Mouse (Mus musculus): ENCODE data around the gene Bmp2k. TPM values are rescaled to one million over a fixed set of nuclear protein-coding genes. Genes with fewer than 3 reads are reported as not detected.
A peak's percentile ranks its signal among the peaks of the same experiment; 100 is the strongest.

Bmp2k gene
- polyA plus RNA-seq, 1 experiment from 2014 or later, result 12.3 TPM

GRCm38 (mm10) chr5:97083701-97084100 lies 86.2 kb downstream of the Bmp2k start:
- Histone ChIP-seq H3K36me3 (peaks cover 21% of the 10 kb centered on the region), H3K27ac (no peak overlapping the region), H3K4me1 (peaks cover 21% of the 10 kb centered on the region), H3K27me3 (ENCODE audit: insufficient read depth, poor library complexity, severe bottlenecking) (no peaks in the 10 kb centered on the region), H3K9me3 (no peaks in the 10 kb centered on the region), H3K4me3 (no peak overlapping the region)
- 84% methylated on average over 6 of the region's 6 CpGs for WGBS
- DNase-seq (ENCODE audit: low spot score), result no peak

GRCm38 (mm10) chr5:97084541-97084940 lies 87.1 kb downstream of the Bmp2k start:
- no peak for DNase-seq (ENCODE audit: low spot score)
- Histone ChIP-seq H3K27ac (no peak overlapping the region), H3K27me3 (ENCODE audit: insufficient read depth, poor library complexity, severe bottlenecking) (no peaks in the 10 kb centered on the region), H3K36me3 (peaks cover 21% of the 10 kb centered on the region), H3K9me3 (no peaks in the 10 kb centered on the region), H3K4me1 (peaks cover 15% of the 10 kb centered on the region), H3K4me3 (no peak overlapping the region)
- 87% methylated on average over 4 of the region's 4 CpGs for WGBS

- DNase-seq (ENCODE audit: low spot score), result no peak
- no peak overlapping the region for H3K27ac ChIP-seq
- H3K9me3 ChIP-seq, result no peaks in the 10 kb centered on the region
- no peaks in the 10 kb centered on the region for H3K27me3 ChIP-seq (ENCODE audit: insufficient read depth, poor library complexity, severe bottlenecking)
- H3K4me1 ChIP-seq, result peaks cover 10% of the 10 kb centered on the region; the same call in 1 of the 2 replicates
- no peak overlapping the region for H3K4me3 ChIP-seq
- H3K36me3 ChIP-seq, result peaks cover 21% of the 10 kb centered on the region
- WGBS, result 88% methylated on average over 6 of the region's 6 CpGs
Measured at GRCm38 (mm10) chr5:97085071-97085470, 87.6 kb downstream of the Bmp2k start.

- H3K4me3 ChIP-seq, result no peak overlapping the region
- H3K4me1 ChIP-seq, result 0 out of 2 replicates have a peak, but pooled peaks cover 3% of the 10 kb centered on the region
- H3K27ac ChIP-seq, result 0 out of 2 replicates have a peak overlapping the region, but pooled peaks have one; percentile 3
- H3K27me3 ChIP-seq (ENCODE audit: insufficient read depth, poor library complexity, severe bottlenecking), result no peaks in the 10 kb centered on the region
- no peak for DNase-seq (ENCODE audit: low spot score)
- WGBS, result 80% methylated on average over 24 of the region's 24 CpGs
- H3K9me3 ChIP-seq, result no peaks in the 10 kb centered on the region
- H3K36me3 ChIP-seq, result peaks cover 21% of the 10 kb centered on the region
Measured at GRCm38 (mm10) chr5:97087030-97087630, 89.6 kb downstream of the Bmp2k start.

- no peak overlapping the region for H3K27ac ChIP-seq
- H3K4me3 ChIP-seq, result no peak overlapping the region
- H3K27me3 ChIP-seq (ENCODE audit: insufficient read depth, poor library complexity, severe bottlenecking), result no peaks in the 10 kb centered on the region
- 93% methylated on average over 16 of the region's 16 CpGs for WGBS
- H3K36me3 ChIP-seq, result peaks cover 21% of the 10 kb centered on the region
- DNase-seq (ENCODE audit: low spot score), result no peak
- 0 out of 2 replicates have a peak, but pooled peaks cover 3% of the 10 kb centered on the region for H3K4me1 ChIP-seq
- H3K9me3 ChIP-seq, result no peaks in the 10 kb centered on the region
Measured at GRCm38 (mm10) chr5:97087746-97088145, 90.3 kb downstream of the Bmp2k start.

GRCm38 (mm10) chr5:97088231-97088630 lies 90.7 kb downstream of the Bmp2k start:
- no peak for DNase-seq (ENCODE audit: low spot score)
- Histone ChIP-seq H3K36me3 (peaks cover 21% of the 10 kb centered on the region), H3K9me3 (no peaks in the 10 kb centered on the region), H3K27ac (no peak overlapping the region), H3K27me3 (ENCODE audit: insufficient read depth, poor library complexity, severe bottlenecking) (no peaks in the 10 kb centered on the region), H3K4me3 (no peak overlapping the region), H3K4me1 (0 out of 2 replicates have a peak, but pooled peaks cover 3% of the 10 kb centered on the region)
- WGBS, result 59% methylated on average over 6 of the region's 6 CpGs

GRCm38 (mm10) chr5:97089426-97089825 lies 91.9 kb downstream of the Bmp2k start:
- no peak for DNase-seq (ENCODE audit: low spot score)
- 89% methylated on average over 3 of the region's 3 CpGs for WGBS
- Histone ChIP-seq H3K36me3 (peaks cover 21% of the 10 kb centered on the region), H3K27ac (no peak overlapping the region), H3K4me3 (no peak overlapping the region), H3K9me3 (no peaks in the 10 kb centered on the region), H3K4me1 (0 out of 2 replicates have a peak, but pooled peaks cover 3% of the 10 kb centered on the region), H3K27me3 (ENCODE audit: insufficient read depth, poor library complexity, severe bottlenecking) (no peaks in the 10 kb centered on the region)

- 59% methylated on average over 6 of the region's 6 CpGs for WGBS
- no peaks in the 10 kb centered on the region for H3K9me3 ChIP-seq
- H3K27me3 ChIP-seq (ENCODE audit: insufficient read depth, poor library complexity, severe bottlenecking), result no peaks in the 10 kb centered on the region
- peaks cover 6% of the 10 kb centered on the region; the same call in 1 of the 2 replicates for H3K4me1 ChIP-seq
- H3K36me3 ChIP-seq, result peaks cover 21% of the 10 kb centered on the region
- no peak for DNase-seq (ENCODE audit: low spot score)
- H3K27ac ChIP-seq, result no peak overlapping the region
- no peak overlapping the region for H3K4me3 ChIP-seq
Measured at GRCm38 (mm10) chr5:97090034-97090784, 92.7 kb downstream of the Bmp2k start.

GRCm38 (mm10) chr5:97092970-97093369 lies 95.5 kb downstream of the Bmp2k start:
- H3K4me3 ChIP-seq, result no peak overlapping the region
- no peak for DNase-seq (ENCODE audit: low spot score)
- H3K4me1 ChIP-seq, result peaks cover 8% of the 10 kb centered on the region
- H3K27me3 ChIP-seq (ENCODE audit: insufficient read depth, poor library complexity, severe bottlenecking), result no peaks in the 10 kb centered on the region
- WGBS, result 84% methylated on average over 8 of the region's 8 CpGs
- H3K36me3 ChIP-seq, result 0 out of 2 replicates have a peak, but pooled peaks cover 4% of the 10 kb centered on the region
- H3K9me3 ChIP-seq, result no peaks in the 10 kb centered on the region
- H3K27ac ChIP-seq, result no peak overlapping the region

GRCm38 (mm10) chr5:97095335-97095734 lies 97.8 kb downstream of the Bmp2k start:
- Histone ChIP-seq H3K4me3 (no peak overlapping the region), H3K27me3 (ENCODE audit: insufficient read depth, poor library complexity, severe bottlenecking) (no peaks in the 10 kb centered on the region), H3K4me1 (peaks cover 8% of the 10 kb centered on the region), H3K9me3 (no peaks in the 10 kb centered on the region), H3K27ac (no peak overlapping the region), H3K36me3 (no peaks in the 10 kb centered on the region)
- no peak for DNase-seq (ENCODE audit: low spot score)
- WGBS, result 43% methylated on average over 10 of the region's 13 CpGs

GRCm38 (mm10) chr5:97097631-97098041 lies 100.1 kb downstream of the Bmp2k start:
- H3K36me3 ChIP-seq, result 0 out of 2 replicates have a peak, but pooled peaks cover 6% of the 10 kb centered on the region
- no peaks in the 10 kb centered on the region for H3K9me3 ChIP-seq
- H3K27me3 ChIP-seq (ENCODE audit: insufficient read depth, poor library complexity, severe bottlenecking), result no peaks in the 10 kb centered on the region
- H3K27ac ChIP-seq, result no peak overlapping the region
- H3K4me1 ChIP-seq, result peaks cover 8% of the 10 kb centered on the region
- H3K4me3 ChIP-seq, result no peak overlapping the region
- WGBS, result 64% methylated on average over 9 of the region's 9 CpGs
- DNase-seq (ENCODE audit: low spot score), result no peak

GRCm38 (mm10) chr5:97099954-97100353 lies 102.5 kb downstream of the Bmp2k start:
- no peaks in the 10 kb centered on the region for H3K27me3 ChIP-seq (ENCODE audit: insufficient read depth, poor library complexity, severe bottlenecking)
- H3K4me3 ChIP-seq, result no peak overlapping the region
- H3K4me1 ChIP-seq, result peaks cover 5% of the 10 kb centered on the region
- no peak for DNase-seq (ENCODE audit: low spot score)
- 87% methylated on average over 8 of the region's 8 CpGs for WGBS
- H3K36me3 ChIP-seq, result 0 out of 2 replicates have a peak, but pooled peaks cover 6% of the 10 kb centered on the region
- H3K27ac ChIP-seq, result no peak overlapping the region
- no peaks in the 10 kb centered on the region for H3K9me3 ChIP-seq

GRCm38 (mm10) chr5:97108333-97108732 lies 110.8 kb downstream of the Bmp2k start:
- DNase-seq (ENCODE audit: low spot score), result no peak
- WGBS, result 87% methylated on average over 5 of the region's 5 CpGs
- Histone ChIP-seq H3K4me1 (peaks cover 4% of the 10 kb centered on the region), H3K27ac (no peak overlapping the region), H3K9me3 (no peaks in the 10 kb centered on the region), H3K4me3 (no peak overlapping the region), H3K27me3 (ENCODE audit: insufficient read depth, poor library complexity, severe bottlenecking) (no peaks in the 10 kb centered on the region), H3K36me3 (no peaks in the 10 kb centered on the region)

Measured in heart, embryonic 10.5 days (tissue).